Mouse (Mus musculus) liver, embryonic 18 days (tissue): ENCODE measurements around the gene Ascc1. TPM values are rescaled to one million over a fixed set of nuclear protein-coding genes. Genes with fewer than 3 reads are reported as not detected.

ENCODE experiments used
- polyA plus RNA-seq: library from polyadenylated mRNA; depleted of rRNA; stranded (reverse); fragments of >200 nt; gene quantifications from 2 replicates; pipeline ENCODE4 v1.2.3, GENCODE M21; 2012; rRNA removed

The Ascc1 gene
- polyA plus RNA-seq = 11.7 and 12.3 TPM in 2 replicates

GRCm38 (mm10) chr10:60002673-60003212, at the start of gene Ascc1, which contains the start of gene Anapc16:
Ascc1 (plus strand) TSS chr10:60002805.
Anapc16 (minus strand) TSS chr10:60003135.

GRCm38 (mm10) chr10:60106146-60106530, 103.5 kb downstream of the Ascc1 start, which contains the start of gene Spock2:
Spock2 (plus strand) TSS chr10:60106219.

Other genes with a start within 250 kb of the Ascc1 start
- gene Dnajb12, start 123.2 kb upstream of the Ascc1 start, polyA plus RNA-seq = 15.6 and 17.2 TPM in 2 replicates
- gene Ddit4, start 51.0 kb upstream of the Ascc1 start, polyA plus RNA-seq = 12.2 and 14.3 TPM in 2 replicates
- 25.9 and 29.4 TPM in 2 replicates for gene Anapc16, start 330 bp downstream of the Ascc1 start, polyA plus RNA-seq
- gene Spock2, start 103.4 kb downstream of the Ascc1 start, polyA plus RNA-seq = 0.14 and 0.19 TPM in 2 replicates
- gene Chst3, start 216.5 kb downstream of the Ascc1 start, polyA plus RNA-seq = 1.3 and 1.4 TPM in 2 replicates